Mouse (Mus musculus): ENCODE results near the gene Arf1.

Gene Arf1

DNA sequence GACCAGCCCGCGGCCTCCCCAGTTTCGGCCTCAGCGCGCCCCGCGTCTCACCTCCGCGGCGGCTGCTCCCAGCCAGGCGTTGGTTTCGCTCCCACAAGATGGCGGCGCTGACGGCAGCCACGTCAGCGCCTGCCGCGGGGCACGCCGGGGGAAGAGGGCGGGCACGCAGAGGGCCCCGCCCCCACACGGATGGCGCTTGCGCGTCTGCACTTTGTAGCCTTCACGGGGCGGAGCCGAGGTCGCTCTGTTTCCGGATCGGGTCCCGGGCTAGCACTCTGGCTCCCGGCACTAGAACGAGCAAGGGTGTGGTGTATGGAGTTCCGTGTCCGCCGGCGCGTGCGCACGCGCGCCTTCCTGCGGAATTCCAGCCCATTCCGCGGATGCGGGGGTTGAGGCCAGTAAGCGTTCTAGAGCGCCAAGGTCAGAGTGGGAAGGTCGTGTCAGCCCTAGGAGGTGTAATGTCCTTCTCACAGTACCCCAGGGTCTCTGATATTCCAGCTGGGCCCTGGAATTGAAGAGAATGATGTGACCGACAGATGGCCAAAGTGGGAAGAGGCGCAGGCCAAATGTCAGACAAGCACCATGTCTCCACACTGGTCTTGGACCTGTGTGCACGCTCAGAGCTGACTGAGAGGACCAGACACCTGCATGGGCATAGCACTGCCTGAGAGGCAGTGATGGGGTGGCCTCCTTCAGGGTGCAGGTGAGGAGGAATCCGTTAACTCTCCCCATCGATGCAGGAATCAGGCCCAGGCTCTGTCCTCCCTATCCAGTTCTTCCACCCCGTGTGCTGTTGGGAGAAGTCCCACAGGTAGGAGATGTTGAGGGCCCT is at the start of gene Arf1:
Gene Arf1, minus strand, starts transcription at position 149 of the 832 bp plus-strand sequence.
- DNase-seq (ENCODE audit: low read depth), result peak; percentile 97

DNA sequence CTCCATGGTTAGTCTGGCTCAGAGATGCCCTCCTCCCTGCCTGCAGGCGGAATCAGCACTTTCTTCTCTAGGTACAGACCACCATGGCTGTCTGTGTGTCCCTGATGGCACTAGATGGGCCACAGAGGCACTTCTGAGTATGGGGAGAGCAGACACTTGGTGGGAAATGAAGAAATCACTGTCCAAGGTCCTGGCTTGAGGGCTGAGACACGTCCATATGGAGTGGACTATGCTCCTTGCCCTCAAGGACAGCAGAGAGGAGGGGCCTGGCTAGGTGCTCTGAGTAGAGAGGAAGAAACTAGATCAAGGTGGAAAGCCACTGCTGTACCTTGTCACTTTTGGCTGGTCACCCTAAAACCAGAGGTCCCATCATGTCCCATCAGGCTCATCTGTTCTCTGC is 48.8 kb upstream of the Arf1 start:
- DNase-seq (ENCODE audit: low read depth), result peak; percentile 12

DNA sequence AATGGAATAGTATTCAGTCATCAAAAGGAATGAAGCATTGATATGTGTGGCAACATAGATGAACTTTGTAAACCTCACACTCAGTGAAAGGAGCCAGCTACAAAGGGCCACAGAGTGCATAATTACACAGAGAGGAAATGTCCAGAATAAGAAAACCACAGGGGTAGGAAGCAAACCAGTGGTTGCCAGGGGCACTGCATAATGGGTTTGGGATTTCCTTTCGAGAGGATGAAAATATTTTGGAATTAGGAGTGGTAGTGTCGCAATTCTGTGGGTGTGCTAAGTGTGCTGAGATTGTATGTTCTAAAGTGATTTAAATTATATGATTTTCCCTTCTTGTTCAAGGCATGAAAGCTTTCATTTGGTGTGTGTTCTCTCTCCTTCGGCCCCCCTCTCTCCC is 46.1 kb upstream of the Arf1 start:
- no peak for DNase-seq (ENCODE audit: low read depth)

DNA sequence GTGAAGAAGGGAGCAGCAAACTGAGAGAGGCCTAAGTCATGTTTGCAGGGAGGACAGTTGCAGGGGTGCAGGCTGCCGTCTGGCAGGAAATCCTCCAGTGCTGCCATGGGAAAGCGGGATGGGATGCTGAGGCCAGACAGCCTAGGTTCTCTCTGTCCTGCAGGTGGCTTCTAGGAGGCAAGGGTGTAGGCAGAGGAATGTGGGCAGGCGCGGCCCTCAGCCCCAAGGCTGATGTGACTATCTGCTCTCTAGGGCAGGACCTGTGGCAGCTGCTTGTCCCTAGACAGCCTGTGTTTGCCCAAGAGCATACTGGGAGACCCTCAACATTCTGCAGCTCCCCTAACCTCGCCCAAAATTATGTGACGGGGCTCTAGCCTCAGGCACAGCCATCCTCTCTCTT is 38.7 kb upstream of the Arf1 start:
- DNase-seq (ENCODE audit: low read depth), result no peak

DNA sequence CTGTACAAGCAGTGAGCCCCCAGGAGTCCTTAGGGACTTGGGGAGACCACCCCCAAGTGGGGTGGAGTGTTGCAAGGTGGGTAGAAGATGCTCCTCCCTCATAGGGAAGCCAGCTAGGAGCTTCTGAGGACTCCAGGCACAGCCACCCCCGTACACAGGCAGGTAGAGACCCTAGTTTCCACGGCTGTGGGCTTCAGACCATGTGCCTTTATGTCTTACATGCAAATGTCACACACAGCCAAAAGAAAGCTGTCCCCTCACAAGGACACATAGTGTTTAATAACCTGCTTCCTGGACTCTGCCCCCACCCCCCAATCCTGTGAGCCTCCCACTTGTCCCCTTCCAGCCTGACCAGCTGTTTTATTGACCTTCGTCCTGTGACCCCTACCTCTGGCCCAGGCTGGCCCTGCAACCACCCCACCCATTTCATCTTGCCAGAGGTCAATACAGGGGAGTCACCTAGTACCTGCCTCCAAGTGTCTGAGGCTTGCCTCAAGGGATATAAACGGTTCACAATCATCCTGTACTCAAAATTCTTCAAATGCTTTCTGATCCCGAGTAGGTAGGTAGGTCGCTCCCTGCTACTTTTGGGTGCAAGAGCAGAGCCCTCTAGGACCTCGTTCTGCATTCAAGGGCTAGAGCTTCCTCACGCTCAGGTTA is 37.2 kb upstream of the Arf1 start:
- DNase-seq (ENCODE audit: low read depth), result no peak

DNA sequence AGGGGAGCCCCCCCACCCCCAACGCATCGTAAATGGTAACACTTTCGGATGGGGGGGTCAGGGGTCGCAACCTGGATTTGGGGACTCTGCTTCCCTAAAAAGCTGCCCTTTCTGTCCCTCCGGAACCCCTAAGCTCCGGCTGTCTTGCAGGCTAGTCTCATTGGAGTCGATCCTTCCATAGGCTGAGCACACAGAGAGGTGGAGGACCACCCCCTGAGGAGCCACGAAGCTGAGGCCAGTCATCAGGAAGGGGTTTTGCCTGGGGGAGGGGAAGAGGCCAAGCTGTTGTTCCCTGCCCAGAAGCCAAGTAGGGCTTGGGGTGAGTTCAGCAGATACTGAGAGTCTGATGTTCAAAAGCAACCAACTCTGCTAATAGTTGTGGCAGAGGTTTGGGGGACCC is 36.5 kb upstream of the Arf1 start:
- DNase-seq (ENCODE audit: low read depth), result no peak

DNA sequence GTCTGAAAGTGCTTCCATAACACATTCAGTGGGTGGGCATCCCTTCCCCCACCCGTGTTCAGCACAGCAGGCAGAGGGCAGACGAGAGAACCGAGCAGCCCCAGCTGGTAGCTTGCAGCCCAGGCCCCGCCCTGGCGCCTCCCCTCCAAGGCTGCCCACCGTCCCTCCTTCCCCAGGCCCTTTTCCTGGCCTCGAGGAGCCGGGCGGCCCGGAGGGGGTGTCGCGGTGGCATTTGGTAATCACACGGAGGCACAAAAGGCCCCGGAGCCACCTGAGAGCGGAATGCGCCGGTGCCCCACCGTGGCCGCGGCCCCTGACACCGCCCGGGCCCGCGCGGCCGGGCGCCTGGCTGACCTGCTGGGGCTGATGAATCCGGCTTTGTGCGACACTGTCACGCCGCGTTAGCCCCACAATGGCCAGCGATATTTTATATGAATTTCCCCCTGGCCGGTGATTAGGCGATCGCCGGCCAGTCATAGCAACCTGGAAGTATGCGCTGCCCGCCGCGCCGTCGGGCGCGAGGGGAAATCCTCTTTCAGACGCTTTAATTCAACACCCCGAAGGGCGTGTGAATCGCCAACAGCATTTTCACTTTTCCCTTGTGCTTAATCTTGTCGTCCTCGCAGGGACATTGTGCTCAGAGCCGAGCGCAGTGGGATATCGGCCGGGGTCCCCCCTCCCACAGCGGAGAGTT is 35.9 kb upstream of the Arf1 start:
- DNase-seq (ENCODE audit: low read depth), result no peak

DNA sequence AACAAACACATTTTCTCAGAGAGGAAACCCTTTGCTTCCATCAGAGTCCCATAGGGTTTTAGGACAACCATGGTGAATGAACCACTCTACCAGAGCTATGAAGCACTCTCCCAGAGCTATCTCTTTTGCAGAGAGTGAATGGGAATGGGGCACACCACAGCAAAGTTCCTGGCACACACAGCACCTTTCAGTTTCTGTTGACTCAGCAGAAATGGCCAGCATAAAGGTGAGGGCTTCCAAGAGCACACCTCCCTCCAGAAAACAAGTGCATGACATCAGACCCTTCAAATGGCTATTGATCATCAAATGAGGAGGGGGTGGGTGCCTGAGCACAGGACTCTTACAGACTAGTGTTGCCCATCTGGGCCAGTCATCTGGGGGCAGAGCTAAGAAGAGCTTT is 34.2 kb upstream of the Arf1 start:
- DNase-seq (ENCODE audit: low read depth), result no peak

DNA sequence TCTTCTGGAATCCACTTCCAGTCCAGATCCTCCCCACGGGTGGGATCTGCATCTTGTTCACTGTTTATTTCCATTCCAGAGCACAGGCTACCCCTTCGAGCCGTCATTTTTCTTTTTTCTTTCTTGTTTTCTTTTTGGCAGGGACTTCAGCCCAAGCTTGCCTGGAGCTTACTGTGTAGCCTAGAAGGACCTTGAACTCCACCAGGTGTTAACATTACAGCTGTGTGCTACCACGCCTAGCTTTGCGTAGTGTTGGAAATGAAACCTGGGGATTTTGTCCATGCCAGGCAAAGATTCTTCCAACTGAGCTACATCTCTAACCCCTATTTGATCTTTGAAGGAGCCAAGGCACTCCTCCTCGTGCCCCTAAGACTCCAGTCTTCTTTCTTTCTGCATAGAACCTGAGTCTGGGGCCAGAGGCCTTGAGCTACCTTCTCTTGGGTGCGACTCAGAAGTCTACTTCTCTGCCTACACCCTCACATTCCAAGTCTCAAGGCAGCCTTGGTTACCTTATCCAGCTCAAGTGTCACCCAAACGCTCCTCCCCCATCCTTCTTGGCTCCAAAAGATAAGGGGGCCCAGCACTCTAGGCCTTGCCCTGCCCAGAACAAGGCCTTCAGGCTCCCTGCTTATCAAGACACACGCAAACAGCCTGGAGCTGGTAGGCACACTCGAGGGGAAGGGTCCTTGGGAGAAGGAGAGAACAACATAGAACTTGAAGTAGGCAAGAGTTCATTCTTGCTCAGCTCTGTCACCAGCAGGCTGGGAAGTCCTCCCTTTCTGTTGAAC is 32.8 kb upstream of the Arf1 start:
- no peak for DNase-seq (ENCODE audit: low read depth)

DNA sequence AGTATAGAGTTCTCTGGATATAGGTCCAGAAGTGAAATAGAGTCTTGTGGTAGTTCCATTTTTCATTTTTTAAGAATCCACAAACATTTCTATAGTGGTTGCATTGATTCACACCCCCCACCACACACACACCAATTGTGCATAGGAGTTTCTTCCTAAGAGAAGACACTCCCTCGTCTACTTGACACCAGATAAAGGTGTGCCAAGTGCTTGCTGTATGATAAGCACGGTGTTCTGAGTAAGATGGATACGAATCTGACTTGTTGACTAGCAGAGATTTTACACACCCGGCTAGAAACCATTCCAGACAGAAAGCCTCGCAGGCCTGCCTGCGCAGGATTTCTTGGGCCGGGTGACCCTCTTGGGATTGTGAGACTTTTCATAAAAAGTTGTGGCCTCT is 31.6 kb upstream of the Arf1 start:
- DNase-seq (ENCODE audit: low read depth), result no peak

DNA sequence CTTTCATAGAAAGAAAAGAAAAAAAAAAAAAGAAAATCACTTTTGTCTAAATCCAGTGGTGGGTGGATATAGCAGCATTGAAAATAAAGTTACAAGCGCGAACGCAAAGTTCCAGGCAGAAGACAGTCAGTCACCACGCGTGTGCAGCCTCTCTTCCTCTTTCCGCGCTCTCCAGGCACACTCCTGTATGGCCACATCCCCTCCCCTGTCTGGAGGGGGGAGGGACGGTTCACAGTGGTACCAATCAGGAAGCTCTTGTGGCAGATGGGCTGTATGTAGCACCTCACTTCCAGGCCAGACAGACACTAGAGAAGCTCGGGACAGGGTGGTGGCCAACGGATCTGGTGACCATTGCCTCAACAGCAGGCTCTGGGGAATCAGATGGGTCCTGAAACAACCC is 20.0 kb upstream of the Arf1 start:
- peak; percentile 30 for DNase-seq (ENCODE audit: low read depth)

DNA sequence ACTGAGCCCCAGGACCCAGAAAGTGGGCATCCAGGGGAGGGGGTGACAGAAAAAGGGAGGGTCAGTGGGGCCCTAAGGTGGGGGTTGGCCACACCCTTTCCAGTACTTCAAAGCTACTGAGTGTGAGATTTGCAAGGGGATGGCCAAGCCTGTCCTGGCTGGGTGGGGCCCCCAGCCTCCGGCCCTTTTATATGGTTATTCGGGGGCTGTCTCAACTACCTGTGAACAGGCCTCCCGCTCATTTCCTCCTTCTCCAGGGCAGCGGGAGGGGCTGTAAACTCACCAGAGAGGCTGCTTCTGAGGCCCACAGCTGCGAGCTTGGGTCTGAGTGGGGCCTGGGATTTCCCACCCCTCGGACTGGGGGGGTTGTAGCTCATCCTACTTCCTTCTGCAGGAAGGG is 15.8 kb upstream of the Arf1 start:
- no peak for DNase-seq (ENCODE audit: low read depth)

DNA sequence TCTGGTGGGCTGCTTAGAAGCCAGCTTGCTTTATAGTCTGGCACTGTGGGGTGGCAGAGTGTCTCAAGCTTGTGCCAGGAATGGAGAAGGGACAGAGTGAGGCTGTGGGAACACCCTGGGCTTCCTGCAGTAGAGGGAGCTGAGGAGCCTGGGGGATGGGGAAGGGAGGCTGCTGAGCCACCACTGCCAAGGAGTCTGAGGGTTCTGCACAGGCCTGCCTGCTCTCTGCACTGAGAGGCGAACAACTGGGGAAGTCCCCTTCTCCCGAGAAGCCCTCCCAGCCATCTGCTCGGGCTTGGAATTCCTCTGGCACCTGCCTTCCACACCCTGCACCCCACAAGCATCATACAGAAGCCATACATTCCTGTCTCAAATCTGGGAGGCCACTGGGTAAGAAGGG is 13.8 kb upstream of the Arf1 start:
- DNase-seq (ENCODE audit: low read depth), result no peak

DNA sequence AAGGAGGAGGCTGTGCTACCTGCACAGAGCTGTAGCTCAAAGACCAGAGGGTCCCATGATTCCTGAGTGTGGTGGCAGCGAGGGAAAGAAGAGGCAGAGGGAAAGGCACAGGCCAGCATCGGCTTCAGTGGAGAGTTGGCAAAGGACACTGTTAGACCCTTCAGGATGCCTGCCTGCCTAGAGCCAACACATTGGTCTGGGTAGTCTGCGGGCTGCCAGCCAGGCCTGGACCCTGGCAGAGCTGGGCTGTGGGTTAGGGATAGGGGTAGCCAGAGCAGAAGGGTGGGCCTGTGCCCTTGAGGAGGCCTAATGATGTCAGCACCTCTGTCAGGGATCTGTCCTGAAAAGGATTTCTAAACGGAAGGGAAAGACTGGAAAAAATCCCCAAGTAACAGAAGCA is 11.7 kb upstream of the Arf1 start:
- no peak for DNase-seq (ENCODE audit: low read depth)

DNA sequence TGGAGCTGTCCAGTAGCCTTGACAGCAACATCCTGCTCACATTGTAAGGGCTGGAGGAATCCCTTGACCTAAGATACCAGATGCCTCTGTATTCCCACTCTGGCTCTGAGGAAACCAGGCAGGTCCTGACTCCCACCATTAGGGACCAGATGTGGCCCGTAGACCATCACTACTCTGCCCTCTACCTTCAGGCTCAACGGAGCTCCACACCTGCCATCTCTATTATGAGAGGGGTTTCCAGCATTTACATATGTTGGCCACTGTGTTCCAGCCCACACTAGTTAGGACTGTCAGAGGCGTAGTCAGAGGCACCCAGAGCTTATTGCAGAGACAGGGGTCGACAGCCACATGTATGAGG is 11.3 kb upstream of the Arf1 start:
- no peak for DNase-seq (ENCODE audit: low read depth)

DNA sequence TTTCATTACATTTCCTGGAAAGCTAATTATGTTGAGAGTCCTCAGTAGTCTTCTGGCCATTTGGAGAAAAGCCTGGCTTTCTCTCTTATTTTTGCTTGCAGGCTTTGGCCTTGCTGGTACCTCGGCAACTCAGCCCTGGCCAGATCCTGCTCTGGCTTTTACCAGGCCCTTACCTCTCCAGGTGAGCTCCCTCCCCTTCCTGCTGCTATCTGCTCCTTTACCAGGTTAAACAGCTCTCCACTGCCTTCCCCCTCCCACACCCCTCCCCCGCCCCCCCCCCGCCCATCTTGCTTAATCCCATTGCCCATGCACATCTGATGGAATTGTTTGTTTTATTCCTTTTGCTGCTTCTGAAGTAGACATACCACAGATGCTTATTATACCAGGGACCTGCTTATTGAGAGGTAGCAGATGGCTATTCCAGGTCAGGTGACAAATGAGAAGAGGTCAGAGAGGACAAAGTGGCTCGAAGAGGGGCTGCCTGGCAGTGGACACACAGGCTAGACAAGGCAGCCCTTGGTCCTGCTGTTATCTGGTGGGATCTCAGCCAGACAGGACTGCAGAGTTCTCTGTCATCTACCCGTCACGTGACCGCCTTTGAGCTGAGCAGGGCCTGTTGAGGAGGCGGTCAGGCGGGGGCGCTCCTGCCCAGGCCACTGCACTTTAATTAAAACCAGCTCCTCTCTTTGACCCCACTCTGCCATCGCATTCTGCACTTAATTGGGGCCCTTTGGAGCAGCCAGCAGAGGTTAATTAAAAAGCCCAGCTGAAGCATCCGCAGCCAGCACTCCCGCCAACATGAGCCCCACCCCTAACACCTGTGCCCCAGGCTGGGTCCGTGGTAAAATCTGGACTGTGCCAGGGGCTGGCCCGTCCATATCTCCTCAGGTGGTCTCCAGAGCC is 10.7 kb upstream of the Arf1 start:
- peak; percentile 80 for DNase-seq (ENCODE audit: low read depth)

DNA sequence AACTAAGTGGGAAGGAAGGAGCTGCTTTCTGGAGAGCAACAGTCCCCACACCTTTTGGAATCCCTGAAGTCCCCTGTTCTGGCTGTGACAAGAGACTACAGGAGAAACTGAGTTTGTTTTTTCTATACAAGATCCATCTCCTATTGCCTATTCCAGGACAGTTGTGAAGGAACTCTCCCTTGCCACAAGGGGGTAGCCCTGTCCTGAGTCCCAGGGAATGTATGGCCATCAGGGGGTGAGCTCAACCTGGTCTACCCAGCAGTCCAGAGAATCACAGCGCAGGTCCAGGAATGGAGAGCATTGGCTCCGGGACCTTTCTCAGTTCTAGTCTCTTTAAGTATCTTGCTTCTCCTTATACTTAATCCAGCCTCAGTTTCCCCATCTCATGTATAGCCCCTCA is 4.7 kb upstream of the Arf1 start:
- DNase-seq (ENCODE audit: low read depth), result no peak

DNA sequence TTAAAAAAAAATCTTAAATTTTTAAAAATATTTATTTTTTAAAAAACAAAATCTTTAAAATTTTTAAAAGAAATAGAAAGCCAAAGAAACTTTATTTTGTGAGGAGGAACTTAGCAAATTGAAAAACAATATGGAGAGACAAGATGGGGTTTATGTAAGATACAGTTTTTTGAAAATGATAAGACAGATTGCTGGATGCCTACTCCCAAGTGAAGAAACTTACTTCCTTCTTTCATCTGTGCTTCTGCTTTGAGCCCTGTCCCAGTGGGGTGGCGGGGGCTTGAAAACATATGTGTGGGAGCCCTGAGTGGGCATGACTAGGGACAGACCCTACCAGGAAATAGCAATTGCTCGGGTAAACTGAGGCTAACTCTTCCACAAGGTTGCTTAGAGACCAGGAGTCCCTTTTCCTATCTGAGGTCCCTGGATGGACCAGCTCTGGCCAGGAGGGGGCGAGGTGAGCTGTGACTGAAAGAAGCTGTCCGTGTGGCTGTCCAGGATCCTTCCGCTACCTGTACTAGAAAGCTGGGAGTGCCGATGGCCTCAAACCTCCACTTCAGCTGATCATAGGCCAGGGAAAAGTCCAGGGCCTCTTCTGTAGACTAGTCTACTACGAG is 2.2 kb upstream of the Arf1 start:
- peak; percentile 74 for DNase-seq (ENCODE audit: low read depth)

DNA sequence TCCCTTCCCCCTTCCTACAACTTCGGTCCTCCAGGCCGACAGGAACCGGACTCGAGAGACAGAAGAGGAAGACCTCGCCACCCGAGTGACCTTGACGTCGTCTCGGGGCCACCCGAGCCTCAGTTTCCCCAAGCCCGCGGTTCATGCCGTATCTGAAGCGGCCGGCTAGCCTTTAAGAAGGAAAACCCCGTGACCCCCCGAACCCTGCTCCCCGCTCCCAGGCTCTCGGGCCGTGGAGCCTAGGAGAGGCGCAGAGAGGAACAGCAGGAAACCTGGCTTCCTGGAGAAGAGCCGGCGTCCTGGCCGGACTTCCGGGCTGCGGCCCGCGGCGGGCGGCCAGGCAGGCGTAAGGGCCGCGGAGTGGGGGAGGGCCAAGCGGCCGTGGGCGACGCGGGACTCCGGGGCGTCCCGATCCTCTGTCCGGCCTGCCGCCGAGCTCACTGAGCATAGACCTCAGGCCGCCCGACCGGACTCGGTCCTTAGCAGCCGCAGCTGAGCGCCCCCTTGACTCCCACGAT is 407 bp downstream of the Arf1 start:
- DNase-seq (ENCODE audit: low read depth), result no peak

DNA sequence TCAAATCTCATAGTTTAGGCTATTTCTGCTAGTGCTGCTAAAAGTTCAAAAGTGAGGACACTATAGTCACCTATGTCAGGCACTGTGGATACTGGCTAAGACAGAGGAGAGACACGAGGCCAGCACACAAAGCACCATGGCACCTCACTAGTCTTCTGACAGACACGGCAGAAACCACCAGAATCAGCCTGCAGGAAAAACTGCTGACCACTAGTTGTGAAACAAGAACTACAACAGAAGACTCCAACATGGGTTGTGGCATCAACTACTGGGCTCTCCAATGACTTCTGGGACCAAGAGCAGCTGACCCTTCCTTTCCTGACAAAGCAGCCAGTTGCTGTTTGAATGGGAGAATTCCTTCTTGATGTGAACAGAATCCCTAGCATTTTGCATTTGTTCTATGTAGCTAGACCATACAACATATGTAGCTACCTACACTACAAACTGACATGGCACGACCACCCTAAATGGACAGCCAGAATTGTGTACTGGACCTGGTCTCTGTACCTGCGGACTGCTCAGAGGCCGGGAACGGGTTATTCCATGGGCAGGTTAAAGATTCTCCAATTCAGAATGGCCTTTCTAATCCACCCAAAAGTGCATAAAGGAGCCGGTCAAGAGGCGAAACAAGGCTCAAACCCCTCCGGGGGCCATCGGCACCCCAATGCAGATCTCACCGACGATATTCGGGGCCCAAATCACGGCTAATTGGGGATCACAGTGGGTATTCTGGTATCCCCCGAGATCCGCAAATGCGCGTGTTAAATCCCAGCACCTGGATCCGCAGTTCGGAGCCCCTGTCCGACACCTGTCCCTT is 1.1 kb downstream of the Arf1 start:
- DNase-seq (ENCODE audit: low read depth), result peak; percentile 78
